Mouse (Mus musculus): ENCODE data around the gene Foxp4. TPM values are rescaled to one million over a fixed set of nuclear protein-coding genes. Genes with fewer than 3 reads are reported as not detected.
"Not testable (repeated sequence)": the region's sequence is repeated elsewhere in the genome, so short reads cannot be mapped to it uniquely, and the experiment has no call there.

The Foxp4 gene
- polyA plus RNA-seq, 1 experiment from 2014 or later = 28.1 TPM

DNA sequence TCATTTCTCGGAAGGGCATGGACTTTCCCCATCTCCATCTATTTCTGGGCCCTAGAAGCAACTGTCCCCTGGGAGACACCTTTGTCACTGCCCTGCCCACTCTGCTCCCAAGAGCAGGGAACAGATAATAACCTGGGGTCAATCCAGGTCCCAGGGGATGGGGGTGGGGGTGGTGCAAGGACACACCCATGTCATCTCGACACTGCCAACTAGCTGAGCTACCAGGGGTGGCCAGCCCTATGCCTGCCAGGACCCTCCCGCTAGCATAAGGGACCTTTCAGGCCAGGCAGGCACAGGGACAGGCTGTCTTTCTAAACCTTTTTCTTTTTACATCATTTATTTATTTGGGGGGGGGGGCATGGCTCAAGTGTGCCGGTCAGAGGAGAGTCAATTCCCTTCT lies 61.4 kb downstream of the Foxp4 start:
- peak overlapping the region; percentile 73 for H3K27ac ChIP-seq (replicated peaks)
- no peak for DNase-seq (ENCODE audit: low spot score)
- no peak overlapping the region for H3K4me3 ChIP-seq

GRCm38 (mm10) chr17:47855544-47855943 lies 68.9 kb downstream of the Foxp4 start:
- Histone ChIP-seq H3K27ac (replicated peaks) (no peak overlapping the region), H3K4me3 (no peak overlapping the region), H3K27me3 (replicated peaks; ENCODE audit: low read depth, poor library complexity, severe bottlenecking) (peaks cover 20% of the 10 kb centered on the region), H3K9me3 (peaks cover 6% of the 10 kb centered on the region; the same call in 1 of the 2 replicates), H3K36me3 (replicated peaks) (no peaks in the 10 kb centered on the region), H3K4me1 (peaks cover 18% of the 10 kb centered on the region)
- DNase-seq (ENCODE audit: low spot score) = no peak
- 79% methylated on average over 4 of the region's 4 CpGs for WGBS

More for the DNA sequence above, 61.4 kb downstream of the Foxp4 start:
- peaks cover 51% of the 10 kb centered on the region for H3K4me1 ChIP-seq
- 58% methylated on average over 4 of the region's 4 CpGs for WGBS
- peaks cover 23% of the 10 kb centered on the region for H3K36me3 ChIP-seq (replicated peaks)
- no peaks in the 10 kb centered on the region; the same call in 1 of the 2 replicates for H3K9me3 ChIP-seq
- H3K27me3 ChIP-seq (replicated peaks; ENCODE audit: low read depth, poor library complexity, severe bottlenecking) = no peaks in the 10 kb centered on the region

GRCm38 (mm10) chr17:47854908-47855307 lies 69.5 kb downstream of the Foxp4 start:
- Histone ChIP-seq H3K4me1 (peaks cover 13% of the 10 kb centered on the region), H3K4me3 (no peak overlapping the region), H3K36me3 (replicated peaks) (no peaks in the 10 kb centered on the region), H3K27me3 (replicated peaks; ENCODE audit: low read depth, poor library complexity, severe bottlenecking) (peaks cover 20% of the 10 kb centered on the region), H3K9me3 (peaks cover 6% of the 10 kb centered on the region; the same call in 1 of the 2 replicates), H3K27ac (replicated peaks) (no peak overlapping the region)
- DNase-seq (ENCODE audit: low spot score) = no peak
- WGBS = 84% methylated on average over 8 of the region's 8 CpGs

DNA sequence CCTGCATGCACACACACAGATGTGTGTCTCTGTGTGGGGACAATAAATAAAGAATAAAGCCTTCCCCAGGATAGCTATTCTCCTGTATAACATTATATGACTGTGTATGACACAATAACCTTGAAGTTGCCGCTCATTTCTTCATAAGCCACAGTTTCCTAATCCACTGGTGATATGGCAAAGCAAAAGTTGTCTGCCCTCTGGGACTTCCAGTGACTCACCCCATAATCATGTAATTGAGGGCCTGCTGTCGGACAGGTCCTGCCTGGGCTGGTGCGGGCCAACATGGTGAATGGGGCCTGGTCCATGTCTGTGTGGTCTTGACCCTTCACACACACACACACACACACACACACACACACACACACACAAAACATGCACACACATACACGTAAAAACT lies 70.7 kb downstream of the Foxp4 start:
- 89% methylated on average over 4 of the region's 4 CpGs for WGBS
- Histone ChIP-seq H3K9me3 (peaks cover 6% of the 10 kb centered on the region; the same call in 1 of the 2 replicates), H3K27me3 (replicated peaks; ENCODE audit: low read depth, poor library complexity, severe bottlenecking) (peaks cover 20% of the 10 kb centered on the region), H3K4me3 (no peak overlapping the region), H3K27ac (replicated peaks) (no peak overlapping the region), H3K4me1 (peaks cover 18% of the 10 kb centered on the region), H3K36me3 (replicated peaks) (no peaks in the 10 kb centered on the region)
- no peak for DNase-seq (ENCODE audit: low spot score)

DNA sequence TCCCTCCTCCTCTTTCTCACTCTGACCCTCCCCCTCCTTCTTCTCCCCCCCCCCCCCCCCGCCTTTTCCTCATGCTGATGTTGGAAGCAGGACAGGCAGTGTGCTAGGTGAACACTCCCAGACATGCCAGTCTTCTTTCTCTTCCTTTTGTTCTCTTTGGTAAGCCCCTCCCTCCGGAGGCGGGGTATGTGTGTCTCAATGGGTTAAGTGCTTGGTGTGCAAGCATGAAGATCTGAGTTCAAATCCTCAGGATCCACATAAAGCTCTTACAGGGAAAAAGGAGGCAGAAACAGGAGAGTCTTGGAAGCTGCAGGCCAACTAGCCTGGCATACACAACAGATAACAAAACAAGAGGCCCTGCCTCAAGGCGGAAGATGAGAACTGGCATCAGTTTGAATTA lies 71.1 kb downstream of the Foxp4 start:
- DNase-seq (ENCODE audit: low spot score) = no peak
- no peak overlapping the region for H3K4me3 ChIP-seq
- no peak overlapping the region for H3K27ac ChIP-seq (replicated peaks)
- H3K4me1 ChIP-seq = peaks cover 18% of the 10 kb centered on the region
- 92% methylated on average over 3 of the region's 4 CpGs for WGBS
- H3K9me3 ChIP-seq = peaks cover 6% of the 10 kb centered on the region; the same call in 1 of the 2 replicates
- H3K27me3 ChIP-seq (replicated peaks; ENCODE audit: low read depth, poor library complexity, severe bottlenecking) = peaks cover 20% of the 10 kb centered on the region
- no peaks in the 10 kb centered on the region for H3K36me3 ChIP-seq (replicated peaks)

- H3K4me1 ChIP-seq = peaks cover 18% of the 10 kb centered on the region
- H3K36me3 ChIP-seq (replicated peaks); H3K9me3 ChIP-seq: not testable (repeated sequence)
- 15% methylated on average over 22 of the region's 22 CpGs for WGBS
- peaks cover 20% of the 10 kb centered on the region for H3K27me3 ChIP-seq (replicated peaks; ENCODE audit: low read depth, poor library complexity, severe bottlenecking)
- H3K27ac ChIP-seq (replicated peaks) = peak overlapping the region; percentile 72
- peak overlapping the region; percentile 45 for H3K4me3 ChIP-seq
- peak; percentile 60 for DNase-seq (ENCODE audit: low spot score)
Observed at GRCm38 (mm10) chr17:47851798-47852360, 72.6 kb downstream of the Foxp4 start.

- no peaks in the 10 kb centered on the region for H3K36me3 ChIP-seq (replicated peaks)
- peaks cover 18% of the 10 kb centered on the region for H3K4me1 ChIP-seq
- H3K27me3 ChIP-seq (replicated peaks; ENCODE audit: low read depth, poor library complexity, severe bottlenecking) = peaks cover 20% of the 10 kb centered on the region
- no peak overlapping the region for H3K4me3 ChIP-seq
- WGBS = 84% methylated on average over 7 of the region's 7 CpGs
- H3K9me3 ChIP-seq = peaks cover 3% of the 10 kb centered on the region; the same call in 1 of the 2 replicates
- no peak for DNase-seq (ENCODE audit: low spot score)
- H3K27ac ChIP-seq (replicated peaks) = peak overlapping the region; percentile 55; the same call in 1 of the 2 replicates
Observed at GRCm38 (mm10) chr17:47850639-47851314, 73.7 kb downstream of the Foxp4 start.

DNA sequence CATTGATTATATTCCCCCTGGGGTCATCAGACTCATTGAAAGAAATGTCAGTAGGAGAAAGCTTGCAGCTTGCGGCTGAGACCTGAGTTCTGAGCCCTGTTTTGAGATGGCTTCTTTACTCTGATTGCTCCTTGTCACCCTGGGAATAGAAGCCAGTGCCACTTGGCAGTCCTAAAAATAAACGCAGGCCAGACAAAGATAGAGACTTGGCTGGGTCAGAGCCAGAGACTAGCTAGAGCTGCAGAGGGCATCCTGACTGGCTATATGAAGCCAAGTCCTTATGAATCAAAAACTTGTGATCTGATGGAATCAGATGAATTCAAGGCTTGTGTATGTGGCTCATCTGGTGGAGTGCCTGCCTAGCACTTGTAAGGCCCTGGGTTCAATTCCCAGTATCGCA lies 74.4 kb downstream of the Foxp4 start:
- peaks cover 20% of the 10 kb centered on the region for H3K27me3 ChIP-seq (replicated peaks; ENCODE audit: low read depth, poor library complexity, severe bottlenecking)
- 85% methylated on average over 3 of the region's 3 CpGs for WGBS
- no peak overlapping the region for H3K4me3 ChIP-seq
- H3K4me1 ChIP-seq = peaks cover 18% of the 10 kb centered on the region
- DNase-seq (ENCODE audit: low spot score) = no peak
- H3K9me3 ChIP-seq = no peaks in the 10 kb centered on the region
- no peak overlapping the region for H3K27ac ChIP-seq (replicated peaks)
- no peaks in the 10 kb centered on the region for H3K36me3 ChIP-seq (replicated peaks)

DNA sequence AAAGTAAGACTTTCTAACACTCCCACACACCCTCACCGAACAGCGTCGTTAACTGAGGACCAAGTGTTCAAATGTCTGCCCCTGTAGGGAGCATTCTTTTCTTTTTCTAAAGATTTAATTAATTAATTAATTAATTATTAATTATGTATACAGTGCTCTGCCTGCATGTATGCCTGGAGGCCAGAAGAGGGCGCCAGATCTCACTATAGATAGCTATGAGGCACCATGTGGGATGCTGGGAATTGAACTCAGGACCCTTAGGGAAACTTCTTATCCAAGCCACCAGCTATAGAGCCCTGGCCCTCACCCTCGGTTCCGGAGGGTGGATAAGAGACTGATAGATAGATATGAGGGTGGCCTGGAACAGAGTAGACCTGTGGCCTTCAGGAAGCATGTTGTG lies 76.5 kb downstream of the Foxp4 start:
- DNase-seq (ENCODE audit: low spot score) = no peak
- no peak overlapping the region for H3K27ac ChIP-seq (replicated peaks)
- H3K9me3 ChIP-seq = peaks cover 4% of the 10 kb centered on the region; the same call in 1 of the 2 replicates
- H3K4me1 ChIP-seq = peaks cover 18% of the 10 kb centered on the region
- WGBS = 82% methylated on average over 6 of the region's 6 CpGs
- H3K36me3 ChIP-seq (replicated peaks) = no peaks in the 10 kb centered on the region
- peaks cover 20% of the 10 kb centered on the region for H3K27me3 ChIP-seq (replicated peaks; ENCODE audit: low read depth, poor library complexity, severe bottlenecking)
- no peak overlapping the region for H3K4me3 ChIP-seq

GRCm38 (mm10) chr17:47845609-47846008 lies 78.8 kb downstream of the Foxp4 start:
- H3K4me3 ChIP-seq = no peak overlapping the region
- H3K27me3 ChIP-seq (replicated peaks; ENCODE audit: low read depth, poor library complexity, severe bottlenecking) = no peaks in the 10 kb centered on the region
- WGBS = 88% methylated on average over 11 of the region's 11 CpGs
- DNase-seq (ENCODE audit: low spot score) = no peak
- H3K4me1 ChIP-seq = peaks cover 11% of the 10 kb centered on the region
- H3K27ac ChIP-seq (replicated peaks) = no peak overlapping the region
- H3K36me3 ChIP-seq (replicated peaks) = no peaks in the 10 kb centered on the region
- H3K9me3 ChIP-seq = peaks cover 4% of the 10 kb centered on the region; the same call in 1 of the 2 replicates

DNA sequence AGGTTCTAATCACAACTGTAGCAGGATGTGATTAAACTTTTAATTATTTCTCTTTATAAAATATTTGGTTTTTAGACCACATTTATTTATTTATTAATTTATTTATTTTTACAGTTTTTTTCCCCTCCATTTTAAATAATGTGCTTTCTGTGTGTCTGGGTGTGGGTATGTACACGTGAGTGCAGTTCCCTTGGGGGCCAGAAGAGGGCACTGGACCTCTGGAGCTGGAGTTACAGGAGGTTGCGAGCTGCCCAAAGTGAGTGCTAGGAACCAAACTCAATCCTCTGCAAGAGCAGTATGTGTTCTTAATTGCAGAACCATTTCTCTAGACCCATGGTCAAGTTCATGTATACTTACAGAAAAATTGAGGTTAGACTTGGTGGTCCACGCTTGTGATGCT lies 81.0 kb downstream of the Foxp4 start:
- no peak overlapping the region for H3K4me3 ChIP-seq
- no peaks in the 10 kb centered on the region for H3K36me3 ChIP-seq (replicated peaks)
- no peaks in the 10 kb centered on the region for H3K27me3 ChIP-seq (replicated peaks; ENCODE audit: low read depth, poor library complexity, severe bottlenecking)
- no peak overlapping the region for H3K27ac ChIP-seq (replicated peaks)
- H3K9me3 ChIP-seq = peaks cover 4% of the 10 kb centered on the region; the same call in 1 of the 2 replicates
- WGBS = 93% methylated on average over 3 of the region's 3 CpGs
- peaks cover 7% of the 10 kb centered on the region for H3K4me1 ChIP-seq
- DNase-seq (ENCODE audit: low spot score) = no peak

- 80% methylated on average over 19 of the region's 19 CpGs for WGBS
- Histone ChIP-seq H3K27ac (replicated peaks) (no peak overlapping the region), H3K4me3 (no peak overlapping the region), H3K4me1 (peaks cover 18% of the 10 kb centered on the region), H3K27me3 (replicated peaks; ENCODE audit: low read depth, poor library complexity, severe bottlenecking) (0 out of 2 replicates have a peak, but pooled peaks cover 3% of the 10 kb centered on the region), H3K9me3 (peaks cover 4% of the 10 kb centered on the region; the same call in 1 of the 2 replicates), H3K36me3 (replicated peaks) (no peaks in the 10 kb centered on the region)
- DNase-seq (ENCODE audit: low spot score) = no peak
Observed at GRCm38 (mm10) chr17:47841931-47842623, 82.4 kb downstream of the Foxp4 start.

All from embryonic facial prominence, embryonic 10.5 days (tissue).